Comparison of ENCODE assay signal across 17 mouse cellular contexts in the genomic region with DNA sequence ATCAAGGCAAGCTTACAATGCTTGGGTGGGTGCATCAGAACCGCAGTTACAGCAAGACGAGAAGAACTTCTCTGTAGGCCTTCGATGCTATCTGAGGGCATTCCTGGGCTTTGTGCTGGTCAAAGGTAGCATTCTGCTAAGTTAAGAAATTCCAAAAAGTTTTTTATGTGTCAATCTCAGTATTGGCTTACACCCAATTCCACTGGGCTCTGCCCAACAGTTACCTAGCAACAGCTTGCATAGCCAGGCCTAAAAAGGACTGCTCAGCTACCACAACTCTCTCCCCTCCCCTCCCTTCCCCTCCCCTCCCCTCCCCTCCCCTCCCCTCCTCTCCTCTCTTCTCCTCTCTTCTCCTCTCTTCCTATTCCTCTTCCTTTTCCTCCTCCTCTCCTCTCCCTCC. TPM values are rescaled to one million over a fixed set of nuclear protein-coding genes. Genes with fewer than 3 reads are reported as not detected.
DNase-seq lines count a peak whose midpoint lies in the region; ATAC-seq and TF ChIP-seq lines count a peak whose summit lies in the region.
"Had no signal": no experiment of that assay in that cellular context is flagged by ENCODE, and none has a peak within 500 bp of the region (broad histone marks: within the 10 kb centered on the region; RNA-seq: fewer than 3 reads in every experiment).

No protein-coding gene starts in this region.

- H3K27ac ChIP-seq in forebrain, embryonic 13.5 days = no peak overlapping the region
- H3K27ac ChIP-seq in forebrain, embryonic 10.5 days = no peak overlapping the region
- H3K27ac ChIP-seq in liver, adult 2 months (replicated peaks; ENCODE audit: insufficient read depth, low read depth, low read length) = no peak overlapping the region
- no peak overlapping the region for H3K27ac ChIP-seq in liver, embryonic 12.5 days
- no peak overlapping the region for H3K27ac ChIP-seq in midbrain, embryonic 14.5 days (replicated peaks; ENCODE audit: low read depth, low read length)
- no peak overlapping the region; the same call in 1 of the 2 replicates for H3K27ac ChIP-seq in midbrain, embryonic 10.5 days (replicated peaks)
- H3K27ac ChIP-seq in heart, embryonic 12.5 days (ENCODE audit: poor library complexity, severe bottlenecking) = no peak overlapping the region
- H3K27ac ChIP-seq: embryonic facial prominence, embryonic 12.5 days; hindbrain, embryonic 13.5 days; liver, embryonic 14.5 days; midbrain, embryonic 12.5 days; neural tube, embryonic 13.5 days had no signal

- no peak overlapping the region for H3K4me3 ChIP-seq in forebrain, embryonic 13.5 days
- no peak overlapping the region for H3K4me3 ChIP-seq in forebrain, embryonic 10.5 days
- no peak overlapping the region for H3K4me3 ChIP-seq in liver, adult 2 months (ENCODE audit: insufficient read depth, low read depth, low read length)
- H3K4me3 ChIP-seq in liver, embryonic 12.5 days = no peak overlapping the region
- no peak overlapping the region for H3K4me3 ChIP-seq in midbrain, embryonic 14.5 days (replicated peaks; ENCODE audit: low read depth, low read length)
- no peak overlapping the region for H3K4me3 ChIP-seq in midbrain, embryonic 10.5 days
- no peak overlapping the region for H3K4me3 ChIP-seq in heart, embryonic 12.5 days
- H3K4me3 ChIP-seq: embryonic facial prominence, embryonic 12.5 days; hindbrain, embryonic 13.5 days; midbrain, embryonic 12.5 days; neural tube, embryonic 13.5 days had no signal

- H3K9ac ChIP-seq in forebrain, embryonic 13.5 days = no peak overlapping the region
- H3K9ac ChIP-seq in liver, adult 2 months (ENCODE audit: low read depth, low read length) = no peak overlapping the region
- no peak overlapping the region for H3K9ac ChIP-seq in liver, embryonic 12.5 days
- no peak overlapping the region for H3K9ac ChIP-seq in midbrain, embryonic 14.5 days (replicated peaks; ENCODE audit: low read length)
- H3K9ac ChIP-seq in heart, embryonic 12.5 days = no peak overlapping the region
- H3K9ac ChIP-seq: embryonic facial prominence, embryonic 12.5 days; hindbrain, embryonic 13.5 days; liver, embryonic 14.5 days; midbrain, embryonic 12.5 days; neural tube, embryonic 13.5 days had no signal

- H3K79me2 ChIP-seq in liver, adult 2 months (ENCODE audit: control insufficient read depth, insufficient read depth, low read length) = no peaks in the 10 kb centered on the region

- DNase-seq in forebrain, embryonic 10.5 days (ENCODE audit: extremely low spot score, low spot score) = no peak
- DNase-seq in liver, adult 2 months (ENCODE audit: extremely low read depth, low read depth, low spot score) = peak; percentile 81
- peak; percentile 56 for DNase-seq in midbrain, embryonic 14.5 days
- no peak for DNase-seq in midbrain, embryonic 10.5 days (ENCODE audit: low spot score)
- DNase-seq in brain, embryonic 14.5 days (ENCODE audit: low read depth) = peak; percentile 76
- DNase-seq: cerebellum, adult 11-12 months; cerebellum, postnatal 36 days; kidney, postnatal 36 days had no signal

- ATAC-seq in forebrain, embryonic 13.5 days = peak; percentile 50; the same call in 1 of the 2 replicates
- no peak for ATAC-seq in liver, embryonic 12.5 days
- no peak for ATAC-seq in midbrain, embryonic 14.5 days (ENCODE audit: low FRiP score, low TSS enrichment)
- no peak for ATAC-seq in heart, embryonic 12.5 days (ENCODE audit: insufficient number of reproducible peaks, low FRiP score)
- ATAC-seq: intestine, postnatal 0 days had no signal

- H3K9me3 ChIP-seq in forebrain, embryonic 13.5 days (replicated peaks) = no peaks in the 10 kb centered on the region
- no peaks in the 10 kb centered on the region for H3K9me3 ChIP-seq in forebrain, embryonic 10.5 days
- H3K9me3 ChIP-seq in liver, embryonic 12.5 days (replicated peaks) = no peaks in the 10 kb centered on the region
- no peaks in the 10 kb centered on the region for H3K9me3 ChIP-seq in midbrain, embryonic 14.5 days (ENCODE audit: control insufficient read depth, low read length)
- H3K9me3 ChIP-seq in midbrain, embryonic 10.5 days (replicated peaks) = no peaks in the 10 kb centered on the region
- H3K9me3 ChIP-seq in heart, embryonic 12.5 days (replicated peaks) = no peaks in the 10 kb centered on the region
- H3K9me3 ChIP-seq: embryonic facial prominence, embryonic 12.5 days; hindbrain, embryonic 13.5 days; midbrain, embryonic 12.5 days; neural tube, embryonic 13.5 days had no signal

- H3K27me3 ChIP-seq in forebrain, embryonic 13.5 days = no peaks in the 10 kb centered on the region
- H3K27me3 ChIP-seq in forebrain, embryonic 10.5 days (ENCODE audit: poor library complexity, severe bottlenecking) = no peaks in the 10 kb centered on the region
- H3K27me3 ChIP-seq in liver, adult 2 months (ENCODE audit: control insufficient read depth, insufficient read depth, low read length) = no peaks in the 10 kb centered on the region
- no peaks in the 10 kb centered on the region for H3K27me3 ChIP-seq in liver, embryonic 12.5 days (replicated peaks)
- no peaks in the 10 kb centered on the region for H3K27me3 ChIP-seq in midbrain, embryonic 14.5 days (ENCODE audit: control insufficient read depth, insufficient read depth, low read length)
- no peaks in the 10 kb centered on the region for H3K27me3 ChIP-seq in midbrain, embryonic 10.5 days (ENCODE audit: low read depth, poor library complexity, severe bottlenecking)
- H3K27me3 ChIP-seq in heart, embryonic 12.5 days (replicated peaks) = no peaks in the 10 kb centered on the region
- H3K27me3 ChIP-seq: embryonic facial prominence, embryonic 12.5 days; hindbrain, embryonic 13.5 days; midbrain, embryonic 12.5 days; neural tube, embryonic 13.5 days had no signal

- 56% methylated on average over 3 of the region's 3 CpGs for WGBS in forebrain, embryonic 13.5 days
- 88% methylated on average over 3 of the region's 3 CpGs for WGBS in forebrain, embryonic 10.5 days
- WGBS in liver, adult 2 months = 44% methylated on average over 3 of the region's 3 CpGs
- 71% methylated on average over 3 of the region's 3 CpGs for WGBS in liver, embryonic 12.5 days (ENCODE audit: insufficient replicate concordance)
- WGBS in midbrain, embryonic 14.5 days = 38% methylated on average over 3 of the region's 3 CpGs
- 74% methylated on average over 3 of the region's 3 CpGs for WGBS in midbrain, embryonic 10.5 days
- WGBS in heart, embryonic 12.5 days = 77% methylated on average over 3 of the region's 3 CpGs

- no peaks in the 10 kb centered on the region for H3K36me3 ChIP-seq in forebrain, embryonic 13.5 days (ENCODE audit: poor library complexity, severe bottlenecking)
- no peaks in the 10 kb centered on the region for H3K36me3 ChIP-seq in forebrain, embryonic 10.5 days (replicated peaks)
- H3K36me3 ChIP-seq in liver, adult 2 months (ENCODE audit: control insufficient read depth, insufficient read depth, low read length) = no peaks in the 10 kb centered on the region
- H3K36me3 ChIP-seq in liver, embryonic 12.5 days = no peaks in the 10 kb centered on the region
- H3K36me3 ChIP-seq in midbrain, embryonic 14.5 days (ENCODE audit: control insufficient read depth, insufficient read depth, low read length) = no peaks in the 10 kb centered on the region
- H3K36me3 ChIP-seq in midbrain, embryonic 10.5 days = no peaks in the 10 kb centered on the region
- H3K36me3 ChIP-seq in heart, embryonic 12.5 days = no peaks in the 10 kb centered on the region
- H3K36me3 ChIP-seq: embryonic facial prominence, embryonic 12.5 days; hindbrain, embryonic 13.5 days; midbrain, embryonic 12.5 days; neural tube, embryonic 13.5 days had no signal

- H3K4me1 ChIP-seq in forebrain, embryonic 13.5 days = peaks cover 6% of the 10 kb centered on the region; the same call in 1 of the 2 replicates
- peaks cover 17% of the 10 kb centered on the region for H3K4me1 ChIP-seq in forebrain, embryonic 10.5 days
- H3K4me1 ChIP-seq in liver, adult 2 months (ENCODE audit: control insufficient read depth, insufficient read depth, low read length) = peaks cover 14% of the 10 kb centered on the region
- peaks cover 18% of the 10 kb centered on the region for H3K4me1 ChIP-seq in liver, embryonic 12.5 days
- H3K4me1 ChIP-seq in midbrain, embryonic 14.5 days (ENCODE audit: control insufficient read depth, insufficient read depth, low read length) = no peaks in the 10 kb centered on the region
- H3K4me1 ChIP-seq in midbrain, embryonic 10.5 days = peaks cover 24% of the 10 kb centered on the region
- peaks cover 24% of the 10 kb centered on the region for H3K4me1 ChIP-seq in heart, embryonic 12.5 days (replicated peaks)

- no peak overlapping the region for H3K4me2 ChIP-seq in forebrain, embryonic 13.5 days
- H3K4me2 ChIP-seq in liver, embryonic 12.5 days = no peak overlapping the region
- no peak overlapping the region for H3K4me2 ChIP-seq in midbrain, embryonic 14.5 days (ENCODE audit: low read length)
- no peak overlapping the region for H3K4me2 ChIP-seq in heart, embryonic 12.5 days
- H3K4me2 ChIP-seq: embryonic facial prominence, embryonic 12.5 days; hindbrain, embryonic 13.5 days; midbrain, embryonic 12.5 days; neural tube, embryonic 13.5 days had no signal

- TF ChIP-seq CTCF in liver, adult 2 months (IDR thresholded peaks at IDR 0.05; ENCODE audit: low read depth, low read length) = no peak
- TF ChIP-seq CTCF in brain, embryonic 14.5 days (IDR thresholded peaks at IDR 0.05; ENCODE audit: borderline replicate concordance, extremely low read depth, insufficient read depth, insufficient read length) = no peak

- no peak for TF ChIP-seq POLR2A in liver, adult 2 months (IDR thresholded peaks at IDR 0.05; ENCODE audit: extremely low read depth, insufficient read depth, low read length)
- no peak for TF ChIP-seq POLR2A in brain, embryonic 14.5 days (IDR thresholded peaks at IDR 0.05; ENCODE audit: borderline replicate concordance, extremely low read depth, insufficient read depth, insufficient read length, poor library complexity, severe bottlenecking)

RNA-seq across cellular contexts. Expression of a gene that starts 39.9 kb away (rescaled TPM):
- polyA plus RNA-seq in forebrain, embryonic 13.5 days (2015; fragmentation: Nextera tagmentation; extraction: Ambion mirVana) = 12.9 and 15.1 TPM in 2 replicates
- polyA plus RNA-seq in forebrain, embryonic 10.5 days (2016; fragmentation: Nextera tagmentation; extraction: Ambion mirVana) = 13.7 and 14.9 TPM in 2 replicates
- total RNA-seq in liver, adult 2 months (2014; rRNA removed) = 4.9 and 5.2 TPM in 2 replicates
- polyA plus RNA-seq in liver, adult 2 months (2012; rRNA removed) = 1.2 TPM in 2 replicates
- 2.8 and 3.1 TPM in 2 replicates for polyA plus RNA-seq in liver, embryonic 12.5 days (2016; fragmentation: Nextera tagmentation; extraction: Ambion mirVana)
- 17.7 and 18.3 TPM in 2 replicates for polyA plus RNA-seq in midbrain, embryonic 14.5 days (2014; fragmentation: Nextera tagmentation; extraction: Ambion mirVana)
- 13.3 and 15.7 TPM in 2 replicates for polyA plus RNA-seq in midbrain, embryonic 10.5 days (2016; fragmentation: Nextera tagmentation; extraction: Ambion mirVana)
- polyA plus RNA-seq in brain, embryonic 14.5 days (2012; rRNA removed) = 6.8 and 9.5 TPM in 2 replicates
- polyA plus RNA-seq in heart, embryonic 12.5 days (2016; fragmentation: Nextera tagmentation; extraction: Ambion mirVana) = 4.3 TPM in 2 replicates

RNA-seq across cellular contexts. Expression of a gene that starts 40.0 kb away (rescaled TPM):
- 33.3 and 34.0 TPM in 2 replicates for polyA plus RNA-seq in forebrain, embryonic 13.5 days (2015; fragmentation: Nextera tagmentation; extraction: Ambion mirVana)
- polyA plus RNA-seq in forebrain, embryonic 10.5 days (2016; fragmentation: Nextera tagmentation; extraction: Ambion mirVana) = 30.6 and 31.9 TPM in 2 replicates
- total RNA-seq in liver, adult 2 months (2014; rRNA removed) = 16.0 and 18.7 TPM in 2 replicates
- 5.2 and 6.7 TPM in 2 replicates for polyA plus RNA-seq in liver, adult 2 months (2012; rRNA removed)
- 12.8 and 12.9 TPM in 2 replicates for polyA plus RNA-seq in liver, embryonic 12.5 days (2016; fragmentation: Nextera tagmentation; extraction: Ambion mirVana)
- 8.9 and 18.4 TPM in 2 replicates for polyA plus RNA-seq in midbrain, embryonic 14.5 days (2014; fragmentation: Nextera tagmentation; extraction: Ambion mirVana)
- 23.6 and 27.7 TPM in 2 replicates for polyA plus RNA-seq in midbrain, embryonic 10.5 days (2016; fragmentation: Nextera tagmentation; extraction: Ambion mirVana)
- 22.1 and 27.1 TPM in 2 replicates for polyA plus RNA-seq in brain, embryonic 14.5 days (2012; rRNA removed)
- polyA plus RNA-seq in heart, embryonic 12.5 days (2016; fragmentation: Nextera tagmentation; extraction: Ambion mirVana) = 35.0 and 35.1 TPM in 2 replicates

Comparison
In these comparisons a context has a peak if more than half of its experiments do, and no peak if none do; other contexts are left out.
1. DNase-seq: peak in liver, adult 2 months (single experiment), midbrain, embryonic 14.5 days (single experiment) and brain, embryonic 14.5 days (single experiment); none in forebrain, embryonic 10.5 days (single experiment) and midbrain, embryonic 10.5 days (single experiment).